Mouse (Mus musculus): ENCODE results near the gene Ly6g6d. TPM values are rescaled to one million over a fixed set of nuclear protein-coding genes. Genes with fewer than 3 reads are reported as not detected.

Ly6g6d gene
- polyA plus RNA-seq, 1 experiment from 2014 or later: 0.60 TPM

DNA sequence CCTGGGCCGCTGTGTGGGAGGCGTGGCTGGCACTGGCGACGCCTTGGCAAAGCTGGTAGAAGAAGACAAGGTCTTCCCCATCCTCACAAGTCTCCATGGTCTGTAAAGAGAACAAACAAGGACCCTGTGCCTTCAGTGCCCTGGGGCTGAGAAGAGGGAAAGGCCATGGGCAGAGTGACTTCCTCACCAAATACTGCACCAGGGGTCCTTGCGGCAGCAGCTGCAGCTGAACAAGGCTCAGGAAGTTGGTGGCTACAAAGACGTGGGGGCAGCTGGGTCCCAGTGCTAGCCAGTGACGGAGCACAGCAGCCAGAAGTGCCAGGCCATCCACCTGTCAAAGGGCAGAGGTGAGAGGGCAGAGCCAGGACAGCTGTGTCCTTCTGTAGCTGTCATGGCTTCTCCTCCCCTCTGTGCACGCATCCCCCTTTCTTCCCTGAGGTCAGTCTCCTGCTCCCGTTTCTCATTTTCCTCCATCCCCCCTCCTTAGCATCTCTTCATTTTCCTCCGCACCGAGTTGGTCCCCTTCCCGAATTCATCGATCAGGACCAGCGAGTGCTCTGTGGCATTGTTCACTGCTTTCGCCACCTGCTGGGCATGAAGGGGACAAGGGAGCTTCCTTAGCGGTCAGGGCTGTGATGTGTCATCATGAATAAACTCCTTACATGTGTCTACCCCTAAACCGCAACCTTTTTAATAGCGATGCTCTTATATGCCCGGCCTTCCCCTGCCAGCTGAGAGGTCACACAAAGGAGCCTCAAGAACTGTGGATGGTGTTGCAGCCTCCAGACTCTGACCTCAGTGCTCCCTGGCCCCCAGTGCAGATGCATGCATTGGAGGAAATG, 48.0 kb downstream of the Ly6g6d start:
- H3K9ac ChIP-seq (replicated peaks): no peak overlapping the region; the same call in 1 of the 2 replicates
- H3K9me3 ChIP-seq (ENCODE audit: low read length): no peaks in the 10 kb centered on the region
- H3K4me2 ChIP-seq (ENCODE audit: low read depth, low read length): no peak overlapping the region
- H3K27ac ChIP-seq (ENCODE audit: low read depth): peak overlapping the region; percentile 48; the same call in 1 of the 2 replicates
- no peak overlapping the region for H3K4me3 ChIP-seq (ENCODE audit: low read depth, low read length)
- no peak for TF ChIP-seq EP300 (IDR thresholded peaks at IDR 0.05; ENCODE audit: low read depth)
- TF ChIP-seq CTCF (IDR thresholded peaks at IDR 0.05; ENCODE audit: low read depth): peak; percentile 70
- H3K36me3 ChIP-seq (replicated peaks; ENCODE audit: insufficient read depth, low read length): no peaks in the 10 kb centered on the region
- H3K27me3 ChIP-seq (ENCODE audit: insufficient read depth, low read length): no peaks in the 10 kb centered on the region
- ATAC-seq (no peak), DNase-seq (peak; percentile 48)
- 30% methylated on average over 19 of the region's 19 CpGs for WGBS (ENCODE audit: insufficient replicate concordance)
- H3K4me1 ChIP-seq (ENCODE audit: insufficient read depth): peaks cover 12% of the 10 kb centered on the region

DNA sequence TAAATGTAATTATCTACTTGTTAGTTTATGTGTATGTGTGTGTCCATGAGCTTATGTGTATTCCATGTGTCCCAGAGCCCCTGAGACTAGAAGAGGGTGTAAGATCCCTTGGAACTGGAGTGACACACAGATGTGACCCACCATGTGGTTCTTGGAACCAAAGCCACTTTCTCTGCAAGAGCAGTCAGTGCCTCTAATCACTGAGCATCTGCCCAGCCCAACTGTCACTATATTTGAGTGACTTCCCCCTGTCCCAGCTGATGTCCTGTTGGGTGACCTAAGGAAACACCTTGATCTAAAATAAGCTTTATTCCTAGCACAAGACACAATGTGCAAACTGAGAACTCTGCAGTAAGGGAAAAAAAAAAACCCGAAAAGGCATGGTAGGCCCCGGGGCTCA, 49.5 kb downstream of the Ly6g6d start:
- DNase-seq (peak; percentile 11), ATAC-seq (no peak)
- H3K27me3 ChIP-seq (ENCODE audit: insufficient read depth, low read length): 0 out of 2 replicates have a peak, but pooled peaks cover under 1% of the 10 kb centered on the region
- 0 out of 2 replicates have a peak overlapping the region, but pooled peaks have one; percentile 11 for H3K27ac ChIP-seq (ENCODE audit: low read depth)
- TF ChIP-seq EP300 (IDR thresholded peaks at IDR 0.05; ENCODE audit: low read depth) (no peak), CTCF (IDR thresholded peaks at IDR 0.05; ENCODE audit: low read depth) (no peak)
- H3K4me3 ChIP-seq (ENCODE audit: low read depth, low read length): no peak overlapping the region
- no peak overlapping the region for H3K4me2 ChIP-seq (ENCODE audit: low read depth, low read length)
- WGBS (ENCODE audit: insufficient replicate concordance): 70% methylated on average over 2 of the region's 2 CpGs
- H3K9ac ChIP-seq (replicated peaks): no peak overlapping the region
- no peaks in the 10 kb centered on the region for H3K36me3 ChIP-seq (replicated peaks; ENCODE audit: insufficient read depth, low read length)
- peaks cover 24% of the 10 kb centered on the region for H3K4me1 ChIP-seq (ENCODE audit: insufficient read depth)
- no peaks in the 10 kb centered on the region for H3K9me3 ChIP-seq (ENCODE audit: low read length)

- H3K4me2 ChIP-seq (ENCODE audit: low read depth, low read length): no peak within 1 kb of the TSS
- DNase-seq: peak; percentile 62
- peak within 1 kb of the TSS; percentile 77 for H3K27ac ChIP-seq (ENCODE audit: low read depth)
- no peaks in the 10 kb centered on the region for H3K9me3 ChIP-seq (ENCODE audit: low read length)
- H3K4me1 ChIP-seq (ENCODE audit: insufficient read depth): peaks cover 27% of the 10 kb centered on the region
- no peak within 1 kb of the TSS for H3K9ac ChIP-seq (replicated peaks)
- TF ChIP-seq EP300 (IDR thresholded peaks at IDR 0.05; ENCODE audit: low read depth) (no peak), CTCF (IDR thresholded peaks at IDR 0.05; ENCODE audit: low read depth) (no peak)
- H3K36me3 ChIP-seq (replicated peaks; ENCODE audit: insufficient read depth, low read length): no peaks in the 10 kb centered on the region
- WGBS (ENCODE audit: insufficient replicate concordance): 44% methylated on average over 13 of the region's 13 CpGs
- H3K4me3 ChIP-seq (ENCODE audit: low read depth, low read length): no peak within 1 kb of the TSS
- 0 out of 2 replicates have a peak, but pooled peaks cover 3% of the 10 kb centered on the region for H3K27me3 ChIP-seq (ENCODE audit: insufficient read depth, low read length)
- ATAC-seq: peak; percentile 25; the same call in 1 of the 2 replicates
Observed at GRCm38 (mm10) chr17:35027277-35028068, 50.4 kb downstream of the Ly6g6d start, which contains the start of gene Sapcd1. Sapcd1 (minus strand) TSS chr17:35028016.

DNA sequence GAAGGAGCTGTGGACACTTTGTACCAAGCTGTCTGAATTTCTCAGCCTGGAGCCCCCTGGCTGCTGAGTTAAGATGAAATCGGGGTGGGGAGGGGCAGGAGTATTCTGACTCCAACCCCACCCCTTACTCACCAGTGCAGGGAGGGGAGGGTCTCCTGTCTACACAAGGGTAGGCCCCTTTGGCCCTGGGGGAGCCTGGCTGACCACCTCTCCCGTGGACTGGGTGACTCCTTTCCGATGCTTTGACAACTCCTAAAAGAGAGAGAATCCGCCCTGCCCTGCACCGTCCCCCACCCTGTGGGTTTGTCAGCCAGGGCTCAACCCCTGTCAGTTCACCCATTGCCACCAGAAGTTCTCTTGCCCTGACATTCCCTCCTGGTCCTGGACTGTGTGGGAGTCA, 51.7 kb downstream of the Ly6g6d start:
- no peak overlapping the region for H3K27ac ChIP-seq (ENCODE audit: low read depth)
- ATAC-seq: no peak

GRCm38 (mm10) chr17:35024691-35025488, 53.0 kb downstream of the Ly6g6d start:
- Histone ChIP-seq H3K27ac (ENCODE audit: low read depth) (0 out of 2 replicates have a peak overlapping the region, but pooled peaks have one; percentile 36), H3K4me2 (ENCODE audit: low read depth, low read length) (0 out of 2 replicates have a peak overlapping the region, but pooled peaks have one; percentile 6), H3K4me1 (ENCODE audit: insufficient read depth) (peaks cover 32% of the 10 kb centered on the region), H3K27me3 (ENCODE audit: insufficient read depth, low read length) (0 out of 2 replicates have a peak, but pooled peaks cover 3% of the 10 kb centered on the region), H3K9ac (replicated peaks) (no peak overlapping the region), H3K4me3 (ENCODE audit: low read depth, low read length) (no peak overlapping the region), H3K9me3 (ENCODE audit: low read length) (no peaks in the 10 kb centered on the region), H3K36me3 (replicated peaks; ENCODE audit: insufficient read depth, low read length) (no peaks in the 10 kb centered on the region)
- 58% methylated on average over 6 of the region's 10 CpGs for WGBS (ENCODE audit: insufficient replicate concordance)
- TF ChIP-seq EP300 (IDR thresholded peaks at IDR 0.05; ENCODE audit: low read depth): no peak
- no peak for TF ChIP-seq CTCF (IDR thresholded peaks at IDR 0.05; ENCODE audit: low read depth)
- DNase-seq: peak; percentile 34
- no peak for ATAC-seq

More for the DNA sequence above, 51.7 kb downstream of the Ly6g6d start:
- 87% methylated on average over 5 of the region's 5 CpGs for WGBS (ENCODE audit: insufficient replicate concordance)
- DNase-seq: peak; percentile 13
- TF ChIP-seq CTCF (IDR thresholded peaks at IDR 0.05; ENCODE audit: low read depth): no peak
- TF ChIP-seq EP300 (IDR thresholded peaks at IDR 0.05; ENCODE audit: low read depth): no peak
- Histone ChIP-seq H3K4me1 (ENCODE audit: insufficient read depth) (peaks cover 30% of the 10 kb centered on the region), H3K4me2 (ENCODE audit: low read depth, low read length) (no peak overlapping the region), H3K9ac (replicated peaks) (no peak overlapping the region), H3K36me3 (replicated peaks; ENCODE audit: insufficient read depth, low read length) (no peaks in the 10 kb centered on the region), H3K27me3 (ENCODE audit: insufficient read depth, low read length) (0 out of 2 replicates have a peak, but pooled peaks cover 3% of the 10 kb centered on the region), H3K4me3 (ENCODE audit: low read depth, low read length) (no peak overlapping the region), H3K9me3 (ENCODE audit: low read length) (no peaks in the 10 kb centered on the region)

All from liver, postnatal 0 days (tissue).